Mouse (Mus musculus): ENCODE measurements around the gene Ccdc141. TPM values are rescaled to one million over a fixed set of nuclear protein-coding genes. Genes with fewer than 3 reads are reported as not detected.

The Ccdc141 gene
- polyA plus RNA-seq (2012; rRNA removed) (0.26 and 0.29 TPM in 2 replicates), polyA plus RNA-seq (2014; fragmentation: Nextera tagmentation; extraction: Ambion mirVana) (0.37 and 0.58 TPM in 2 replicates)

DNA sequence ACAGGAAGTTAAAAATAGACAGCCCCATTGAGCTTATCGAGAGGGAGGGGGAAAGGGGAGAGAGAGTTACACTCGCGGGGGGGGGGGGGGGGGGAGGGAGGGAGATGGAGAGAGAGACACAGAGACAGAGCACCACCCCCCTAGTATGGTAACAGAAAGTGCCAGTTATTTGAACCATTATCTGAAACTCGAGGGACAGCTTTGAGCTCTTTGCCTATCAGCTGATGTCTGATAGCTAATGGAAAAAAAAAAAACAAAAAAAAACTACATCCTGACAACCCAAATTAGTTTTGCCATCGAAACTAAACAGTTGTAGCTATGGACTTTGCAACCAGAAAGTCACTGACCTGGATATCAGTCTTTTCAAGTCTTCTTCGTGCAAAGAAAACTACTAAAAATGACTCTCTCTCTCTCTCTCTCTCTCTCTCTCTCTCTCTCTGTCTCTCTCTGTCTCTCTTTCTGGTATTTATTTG is at the start of gene Ccdc141:
Ccdc141 (minus strand) TSS at position 4 of the 473 bp plus-strand sequence.
- H3K27ac ChIP-seq, result no peak within 1 kb of the TSS
- WGBS (ENCODE audit: insufficient replicate concordance), result 6% methylated on average over 4 of the region's 6 CpGs
- no peaks in the 10 kb centered on the region for H3K27me3 ChIP-seq (ENCODE audit: control insufficient read depth, insufficient read depth, low read length)
- ATAC-seq (ENCODE audit: insufficient read depth), result peak; percentile 15; the same call in 1 of the 2 replicates
- H3K9me3 ChIP-seq (ENCODE audit: control insufficient read depth, low read length), result no peaks in the 10 kb centered on the region
- peak within 1 kb of the TSS; percentile 74 for H3K4me2 ChIP-seq (ENCODE audit: low read depth)
- no peak for DNase-seq (ENCODE audit: low read depth in 3 of 3, low spot score in 3 of 3)
- peaks cover 5 to 22% of the 10 kb centered on the region in 2 experiments; a peak in 3 of 4 replicates for H3K4me1 ChIP-seq (replicated peaks; ENCODE audit: control insufficient read depth in 2 of 2, insufficient read depth in 2 of 2, low read length in 1 of 2)
- H3K36me3 ChIP-seq (replicated peaks; ENCODE audit: control insufficient read depth, insufficient read depth, low read depth), result no peaks in the 10 kb centered on the region
- peak within 1 kb of the TSS; percentile 60 to 87 for H3K4me3 ChIP-seq (ENCODE audit: insufficient read depth in 1 of 2, low read depth in 2 of 2, low read length in 2 of 2)
- peak within 1 kb of the TSS; percentile 67 for H3K9ac ChIP-seq (replicated peaks)
- no peak for TF ChIP-seq EP300 (IDR thresholded peaks at IDR 0.05; ENCODE audit: low read depth)
- no peak for TF ChIP-seq CTCF (IDR thresholded peaks at IDR 0.05; ENCODE audit: low read depth)

DNA sequence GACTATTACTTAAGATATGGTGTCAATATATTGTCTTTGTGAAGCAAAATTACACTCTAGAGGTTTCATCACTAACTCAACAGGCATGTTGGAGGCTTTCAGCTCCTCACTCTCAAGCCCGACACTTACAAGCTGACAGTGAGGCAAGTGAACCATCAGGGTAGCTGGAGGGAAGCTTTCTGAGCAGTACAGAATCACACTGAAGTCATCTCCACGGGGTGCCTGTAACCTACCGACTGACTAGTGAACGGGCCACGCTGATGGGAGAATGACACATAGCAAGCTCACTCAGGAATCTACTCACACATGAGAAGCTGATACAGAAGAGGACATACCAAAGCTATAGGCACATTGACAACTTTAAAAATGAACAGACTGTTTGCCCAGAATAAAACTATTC is 42.4 kb upstream of the Ccdc141 start:
- H3K9me3 ChIP-seq (ENCODE audit: control insufficient read depth, low read length), result no peaks in the 10 kb centered on the region
- no peaks in the 10 kb centered on the region for H3K27me3 ChIP-seq (ENCODE audit: control insufficient read depth, insufficient read depth, low read length)
- no peaks in the 10 kb centered on the region for H3K4me1 ChIP-seq (replicated peaks; ENCODE audit: control insufficient read depth in 2 of 2, insufficient read depth in 2 of 2, low read length in 1 of 2)
- ATAC-seq (ENCODE audit: insufficient read depth) (no peak), DNase-seq (ENCODE audit: low read depth in 3 of 3, low spot score in 3 of 3) (no peak)
- H3K4me3 ChIP-seq (ENCODE audit: insufficient read depth in 1 of 2, low read depth in 2 of 2, low read length in 2 of 2), result no peak overlapping the region
- TF ChIP-seq CTCF (IDR thresholded peaks at IDR 0.05; ENCODE audit: low read depth) (no peak), EP300 (IDR thresholded peaks at IDR 0.05; ENCODE audit: low read depth) (no peak)
- no peak overlapping the region for H3K27ac ChIP-seq
- 68% methylated on average over 5 of the region's 5 CpGs for WGBS (ENCODE audit: insufficient replicate concordance)
- H3K4me2 ChIP-seq (ENCODE audit: low read depth), result no peak overlapping the region
- H3K9ac ChIP-seq (replicated peaks), result no peak overlapping the region
- H3K36me3 ChIP-seq (replicated peaks; ENCODE audit: control insufficient read depth, insufficient read depth, low read depth), result no peaks in the 10 kb centered on the region

DNA sequence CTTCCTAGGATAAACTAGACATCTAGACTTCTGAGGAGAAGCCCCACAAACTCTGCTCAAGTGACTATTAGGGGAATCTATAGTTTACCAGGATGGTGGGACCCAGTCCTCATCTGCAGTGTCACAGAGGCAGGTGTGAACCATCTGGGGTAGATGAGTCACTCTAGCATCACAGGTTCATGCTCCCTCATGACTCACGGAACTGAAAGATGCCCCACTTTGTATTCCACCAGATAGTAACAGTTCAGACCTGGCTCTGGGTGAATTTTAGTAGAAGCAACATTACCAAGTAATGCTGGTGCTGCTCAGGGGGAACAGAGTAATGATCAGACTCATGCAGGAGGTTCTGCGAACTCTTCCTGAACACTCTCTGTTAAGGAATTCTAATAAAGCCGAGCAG is 36.5 kb upstream of the Ccdc141 start:
- Histone ChIP-seq H3K27ac (no peak overlapping the region), H3K4me2 (ENCODE audit: low read depth) (no peak overlapping the region), H3K9ac (replicated peaks) (no peak overlapping the region), H3K4me3 (ENCODE audit: insufficient read depth in 1 of 2, low read depth in 2 of 2, low read length in 2 of 2) (no peak overlapping the region), H3K27me3 (ENCODE audit: control insufficient read depth, insufficient read depth, low read length) (no peaks in the 10 kb centered on the region), H3K9me3 (ENCODE audit: control insufficient read depth, low read length) (no peaks in the 10 kb centered on the region), H3K36me3 (replicated peaks; ENCODE audit: control insufficient read depth, insufficient read depth, low read depth) (no peaks in the 10 kb centered on the region), H3K4me1 (replicated peaks; ENCODE audit: control insufficient read depth in 2 of 2, insufficient read depth in 2 of 2, low read length in 1 of 2) (no peaks in the 10 kb centered on the region)
- no peak for TF ChIP-seq CTCF (IDR thresholded peaks at IDR 0.05; ENCODE audit: low read depth)
- TF ChIP-seq EP300 (IDR thresholded peaks at IDR 0.05; ENCODE audit: low read depth), result no peak
- 69% methylated on average over 3 of the region's 3 CpGs for WGBS (ENCODE audit: insufficient replicate concordance)
- no peak for ATAC-seq (ENCODE audit: insufficient read depth)
- no peak for DNase-seq (ENCODE audit: low read depth in 3 of 3, low spot score in 3 of 3)

DNA sequence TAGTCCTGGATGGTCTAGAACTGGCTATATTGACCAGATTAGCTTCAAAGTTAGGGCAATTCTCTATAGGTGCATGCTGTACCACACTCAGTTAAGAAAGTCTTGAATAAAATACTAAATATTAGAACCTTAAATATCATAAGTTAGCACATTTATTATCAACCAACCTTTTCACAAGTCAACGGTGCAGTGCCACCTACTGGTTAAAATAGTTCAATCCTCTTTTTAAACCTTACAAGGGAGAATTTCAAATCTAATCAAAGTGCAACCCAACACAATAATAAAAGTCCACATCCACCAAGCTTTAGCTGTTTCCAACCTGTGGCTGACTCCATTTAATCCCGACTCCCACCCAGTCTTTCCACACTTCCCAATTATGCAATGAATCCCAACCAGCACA is 33.5 kb upstream of the Ccdc141 start:
- H3K9me3 ChIP-seq (ENCODE audit: control insufficient read depth, low read length), result no peaks in the 10 kb centered on the region
- ATAC-seq (ENCODE audit: insufficient read depth), result no peak
- no peak overlapping the region for H3K4me3 ChIP-seq (ENCODE audit: insufficient read depth in 1 of 2, low read depth in 2 of 2, low read length in 2 of 2)
- peak in 1 of 3 experiments; percentile 9 for DNase-seq (ENCODE audit: low read depth in 3 of 3, low spot score in 3 of 3)
- H3K27ac ChIP-seq, result no peak overlapping the region
- H3K27me3 ChIP-seq (ENCODE audit: control insufficient read depth, insufficient read depth, low read length), result no peaks in the 10 kb centered on the region
- H3K9ac ChIP-seq (replicated peaks), result no peak overlapping the region
- H3K36me3 ChIP-seq (replicated peaks; ENCODE audit: control insufficient read depth, insufficient read depth, low read depth), result no peaks in the 10 kb centered on the region
- no peak overlapping the region for H3K4me2 ChIP-seq (ENCODE audit: low read depth)
- H3K4me1 ChIP-seq (replicated peaks; ENCODE audit: control insufficient read depth in 2 of 2, insufficient read depth in 2 of 2, low read length in 1 of 2), result peaks cover 0 to 3% of the 10 kb centered on the region in 2 experiments; a peak in 1 of 4 replicates
- 27% methylated on average over 2 of the region's 2 CpGs for WGBS (ENCODE audit: insufficient replicate concordance)
- TF ChIP-seq CTCF (IDR thresholded peaks at IDR 0.05; ENCODE audit: low read depth), result peak; percentile 44
- TF ChIP-seq EP300 (IDR thresholded peaks at IDR 0.05; ENCODE audit: low read depth), result no peak

DNA sequence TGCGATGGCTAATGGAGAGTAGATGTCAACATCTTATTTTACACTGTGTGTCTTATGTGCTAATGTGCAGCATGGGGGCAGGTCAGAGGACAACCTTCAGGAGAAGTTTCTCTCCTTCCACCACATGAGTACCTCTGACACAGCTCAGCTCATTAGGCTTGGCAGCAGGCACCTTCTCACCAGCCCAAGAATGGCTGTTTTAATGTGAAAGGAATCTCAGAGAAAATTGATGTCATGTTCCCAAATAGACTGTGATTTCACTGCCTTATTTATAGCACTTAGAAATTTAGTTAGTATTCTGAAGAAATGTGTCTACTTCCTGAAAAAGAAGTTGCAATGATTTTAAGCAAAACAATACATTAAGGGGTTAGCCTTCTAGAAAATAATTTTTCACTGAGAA is 31.5 kb upstream of the Ccdc141 start:
- TF ChIP-seq EP300 (IDR thresholded peaks at IDR 0.05; ENCODE audit: low read depth) (no peak), CTCF (IDR thresholded peaks at IDR 0.05; ENCODE audit: low read depth) (no peak)
- Histone ChIP-seq H3K9me3 (ENCODE audit: control insufficient read depth, low read length) (no peaks in the 10 kb centered on the region), H3K9ac (replicated peaks) (no peak overlapping the region), H3K36me3 (replicated peaks; ENCODE audit: control insufficient read depth, insufficient read depth, low read depth) (no peaks in the 10 kb centered on the region), H3K4me1 (replicated peaks; ENCODE audit: control insufficient read depth in 2 of 2, insufficient read depth in 2 of 2, low read length in 1 of 2) (peaks cover 0 to 3% of the 10 kb centered on the region in 2 experiments; a peak in 1 of 4 replicates), H3K4me2 (ENCODE audit: low read depth) (no peak overlapping the region), H3K27me3 (ENCODE audit: control insufficient read depth, insufficient read depth, low read length) (no peaks in the 10 kb centered on the region), H3K27ac (no peak overlapping the region), H3K4me3 (ENCODE audit: insufficient read depth in 1 of 2, low read depth in 2 of 2, low read length in 2 of 2) (no peak overlapping the region)
- no peak for ATAC-seq (ENCODE audit: insufficient read depth)
- WGBS (ENCODE audit: insufficient replicate concordance), result 84% methylated on average over 1 of the region's 1 CpGs
- DNase-seq (ENCODE audit: low read depth in 3 of 3, low spot score in 3 of 3), result no peak
